Mouse (Mus musculus): ENCODE results near the gene Ralgapa2.

- no peak for TF ChIP-seq CTCF (IDR thresholded peaks at IDR 0.05; ENCODE audit: extremely low read depth, insufficient read depth, insufficient read length, insufficient replicate concordance)
- TF ChIP-seq POLR2A (IDR thresholded peaks at IDR 0.05; ENCODE audit: low read depth, low read length) = no peak
These were observed 202.7 kb downstream of the Ralgapa2 start for GRCm38 (mm10) chr2:146309413-146309812.
